Mouse (Mus musculus) liver, postnatal 0 days (tissue): ENCODE results near the gene Asah2.

ENCODE experiments used
- CTCF ChIP-seq: sonication (generic); IDR thresholded peaks from 2 replicates; pipeline ENCODE4 v1.5.1; 2016; ENCODE audit warnings: antibody characterized with exemption, low read depth
- EP300 ChIP-seq: IDR thresholded peaks from 2 replicates; pipeline ENCODE4 v1.6.1; 2016; ENCODE audit warnings: antibody characterized with exemption, low read depth, mild to moderate bottlenecking

- no peak for TF ChIP-seq CTCF
- no peak for TF ChIP-seq EP300
Measured at GRCm38 (mm10) chr19:31975882-31976281, 132.1 kb downstream of the Asah2 start.
